Mouse (Mus musculus) thymus, postnatal 10 days (tissue): Measurements from ENCODE around the gene Sh3rf3.

ENCODE experiments used
- DNase-seq, 2 experiments: peaks; one replicate each; pipeline ENCODE4 v3.0.0; 2021; ENCODE audit warnings: low spot score in 2 of 2

Sh3rf3 gene

GRCm38 (mm10) chr10:58854548-58855198 lies 41.5 kb downstream of the Sh3rf3 start:
- no peak for DNase-seq

- no peak for DNase-seq
These were observed 42.1 kb downstream of the Sh3rf3 start for GRCm38 (mm10) chr10:58855199-58855751.

GRCm38 (mm10) chr10:58855814-58856213 lies 42.7 kb downstream of the Sh3rf3 start:
- DNase-seq, result no peak

GRCm38 (mm10) chr10:58856742-58857141 lies 43.6 kb downstream of the Sh3rf3 start:
- DNase-seq, result no peak

- DNase-seq, result no peak
These were observed 51.6 kb downstream of the Sh3rf3 start for GRCm38 (mm10) chr10:58864735-58865134.

- no peak for DNase-seq
These were observed 54.4 kb downstream of the Sh3rf3 start for GRCm38 (mm10) chr10:58867536-58867935.

- DNase-seq, result no peak
These were observed 56.7 kb downstream of the Sh3rf3 start for GRCm38 (mm10) chr10:58869836-58870235.

GRCm38 (mm10) chr10:58871149-58871820 lies 58.1 kb downstream of the Sh3rf3 start:
- no peak for DNase-seq

GRCm38 (mm10) chr10:58871821-58872577 lies 58.8 kb downstream of the Sh3rf3 start:
- no peak for DNase-seq

- DNase-seq, result no peak
These were observed 64.7 kb downstream of the Sh3rf3 start for GRCm38 (mm10) chr10:58877835-58878234.

GRCm38 (mm10) chr10:58878636-58879035 lies 65.5 kb downstream of the Sh3rf3 start:
- no peak for DNase-seq

GRCm38 (mm10) chr10:58882741-58883140 lies 69.6 kb downstream of the Sh3rf3 start:
- DNase-seq, result no peak

GRCm38 (mm10) chr10:58885351-58885750 lies 72.2 kb downstream of the Sh3rf3 start:
- no peak for DNase-seq

- no peak for DNase-seq
These were observed 72.7 kb downstream of the Sh3rf3 start for GRCm38 (mm10) chr10:58885816-58886215.

GRCm38 (mm10) chr10:58890671-58891439 lies 77.7 kb downstream of the Sh3rf3 start:
- no peak for DNase-seq

GRCm38 (mm10) chr10:58895431-58895830 lies 82.3 kb downstream of the Sh3rf3 start:
- DNase-seq, result no peak

- DNase-seq, result no peak
These were observed 83.9 kb downstream of the Sh3rf3 start for GRCm38 (mm10) chr10:58897009-58897543.

GRCm38 (mm10) chr10:58905253-58905652 lies 92.1 kb downstream of the Sh3rf3 start:
- DNase-seq, result no peak

GRCm38 (mm10) chr10:58907001-58907443 lies 93.9 kb downstream of the Sh3rf3 start:
- no peak for DNase-seq

- DNase-seq, result no peak
These were observed 95.3 kb downstream of the Sh3rf3 start for GRCm38 (mm10) chr10:58908451-58908850.
